Mouse (Mus musculus): Measurements from ENCODE around the gene Scgb2b3. TPM values are rescaled to one million over a fixed set of nuclear protein-coding genes. Genes with fewer than 3 reads are reported as not detected.

Gene Scgb2b3
- not detected for total RNA-seq (2021)

- intact Hi-C loops (cut with DNase I): no loop called here
- no peak for DNase-seq (ENCODE audit: low spot score in 2 of 2)
These were observed at the start of gene Scgb2b3 for GRCm38 (mm10) chr7:31362022-31362560. Scgb2b3 (minus strand) TSS chr7:31362072.

- no peak for DNase-seq (ENCODE audit: low spot score in 2 of 2)
- intact Hi-C loops (cut with DNase I): no loop called here
These were observed 13.4 kb upstream of the Scgb2b3 start, which contains the start of gene Scgb1b3 for GRCm38 (mm10) chr7:31375292-31375691. Scgb1b3 (plus strand) TSS chr7:31375592.

Other genes with a start within 250 kb of the Scgb2b3 start
- gene Hpn, start 246.8 kb downstream of the Scgb2b3 start, total RNA-seq (2021): 1 to 10 TPM; 2.1 to 4.5 TPM
- 100 to 1,000 TPM; 640 to 844 TPM for gene Scn1b, start 235.1 kb downstream of the Scgb2b3 start, total RNA-seq (2021)
- gene Gramd1a, start 206.2 kb downstream of the Scgb2b3 start, total RNA-seq (2021): 100 to 1,000 TPM in 1 of 2 experiments, 10 to 100 TPM in 1; 94.0 to 120 TPM
- gene Scgb2b2, start 71.6 kb downstream of the Scgb2b3 start, total RNA-seq (2021): not detected
- not detected for gene Scgb1b2, start 70.3 kb downstream of the Scgb2b3 start, total RNA-seq (2021)
- not detected for gene Scgb1b3, start 13.5 kb upstream of the Scgb2b3 start, total RNA-seq (2021)

Measured in left cerebral cortex, postnatal 36 days (tissue).